24 mouse cellular contexts compared by ENCODE assay signal in the genomic region with DNA sequence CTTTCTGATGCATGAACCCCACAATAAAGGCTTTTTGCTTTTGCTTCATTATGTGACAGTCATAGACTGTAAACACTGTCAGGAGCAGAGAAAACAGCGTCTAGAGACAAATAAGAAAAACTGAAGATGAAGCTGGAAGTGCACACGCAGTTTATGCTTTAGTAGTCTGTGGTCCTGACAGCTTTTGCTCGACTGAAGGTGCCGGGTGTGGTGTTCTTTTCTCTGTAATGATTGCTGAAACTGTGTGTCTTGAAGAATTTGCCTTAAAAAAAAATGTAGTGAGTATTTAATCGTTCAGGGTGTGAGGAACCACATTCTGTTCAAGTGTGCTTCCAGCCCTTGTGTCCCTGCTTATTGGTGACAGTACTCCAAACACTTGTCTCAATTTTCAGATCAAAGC.
"Had no signal": no experiment of that assay in that cellular context is flagged by ENCODE, and none has a peak within 500 bp of the region (broad histone marks: within the 10 kb centered on the region; RNA-seq: fewer than 3 reads in every experiment).

No protein-coding gene starts in this region.

- H3K4me3 ChIP-seq: gastrocnemius, adult 2 months; heart, embryonic 10.5 days; heart, embryonic 12.5 days; hindbrain, embryonic 10.5 days; hindbrain, embryonic 12.5 days; intestine, embryonic 15.5 days; layer of hippocampus, adult 2 months; limb, embryonic 13.5 days; limb, embryonic 15.5 days; liver, embryonic 12.5 days had no signal

- H3K4me1 ChIP-seq: heart, embryonic 10.5 days; heart, embryonic 12.5 days; hindbrain, embryonic 10.5 days; hindbrain, embryonic 12.5 days; intestine, embryonic 15.5 days; limb, embryonic 13.5 days; limb, embryonic 15.5 days; liver, embryonic 12.5 days had no signal

- H3K9ac ChIP-seq: heart, embryonic 12.5 days; hindbrain, embryonic 12.5 days; hindbrain, embryonic 14.5 days; intestine, embryonic 15.5 days; limb, embryonic 13.5 days; limb, embryonic 15.5 days; liver, embryonic 12.5 days; liver, embryonic 14.5 days had no signal

- DNase-seq: gastrocnemius, adult 2 months; gastrocnemius, postnatal 10 days; gastrocnemius, postnatal 25 days; heart, postnatal 10 days; heart, postnatal 4 days; kidney, adult 18-20 months; kidney, adult 8-10 months; kidney, postnatal 10 days; kidney, postnatal 25 days; kidney, postnatal 4 days; left cerebral cortex, postnatal 4 days had no signal

- H3K9me3 ChIP-seq: heart, embryonic 10.5 days; hindbrain, embryonic 10.5 days; hindbrain, embryonic 12.5 days; intestine, embryonic 15.5 days; limb, embryonic 13.5 days; limb, embryonic 15.5 days had no signal

- ATAC-seq: inflammation-experienced regulatory T-cells, adult 6 months; intestine, embryonic 15.5 days; intestine, postnatal 0 days; liver, embryonic 12.5 days had no signal

- H3K27ac ChIP-seq: gastrocnemius, adult 2 months; heart, embryonic 10.5 days; hindbrain, embryonic 10.5 days; hindbrain, embryonic 12.5 days; hindbrain, embryonic 14.5 days; intestine, embryonic 15.5 days; layer of hippocampus, adult 2 months; limb, embryonic 13.5 days; limb, embryonic 15.5 days; liver, embryonic 12.5 days; liver, embryonic 14.5 days had no signal

- H3K27me3 ChIP-seq: heart, embryonic 12.5 days; hindbrain, embryonic 12.5 days; intestine, embryonic 15.5 days; limb, embryonic 13.5 days; limb, embryonic 15.5 days; liver, embryonic 12.5 days had no signal

- H3K4me2 ChIP-seq: heart, embryonic 12.5 days; hindbrain, embryonic 12.5 days; hindbrain, embryonic 14.5 days; intestine, embryonic 15.5 days; limb, embryonic 13.5 days; limb, embryonic 15.5 days; liver, embryonic 12.5 days had no signal

- H3K36me3 ChIP-seq: heart, embryonic 10.5 days; heart, embryonic 12.5 days; hindbrain, embryonic 10.5 days; hindbrain, embryonic 12.5 days; intestine, embryonic 15.5 days; limb, embryonic 13.5 days; limb, embryonic 15.5 days; liver, embryonic 12.5 days had no signal
